Mouse (Mus musculus): ENCODE data around the gene Thap8. TPM values are rescaled to one million over a fixed set of nuclear protein-coding genes. Genes with fewer than 3 reads are reported as not detected.
"Not testable (repeated sequence)": the region's sequence is repeated elsewhere in the genome, so short reads cannot be mapped to it uniquely, and the experiment has no call there.

Thap8 gene
- under 1 TPM; 0.46 to 0.56 TPM for total RNA-seq (2021)
- long read RNA-seq, experiment 1, partial matches to known transcripts: 0 of 1 reads
- long read RNA-seq, experiment 1, other reads (novel, unspliced or antisense): 1 of 1 reads
- long read RNA-seq, experiment 2: 0 reads

DNA sequence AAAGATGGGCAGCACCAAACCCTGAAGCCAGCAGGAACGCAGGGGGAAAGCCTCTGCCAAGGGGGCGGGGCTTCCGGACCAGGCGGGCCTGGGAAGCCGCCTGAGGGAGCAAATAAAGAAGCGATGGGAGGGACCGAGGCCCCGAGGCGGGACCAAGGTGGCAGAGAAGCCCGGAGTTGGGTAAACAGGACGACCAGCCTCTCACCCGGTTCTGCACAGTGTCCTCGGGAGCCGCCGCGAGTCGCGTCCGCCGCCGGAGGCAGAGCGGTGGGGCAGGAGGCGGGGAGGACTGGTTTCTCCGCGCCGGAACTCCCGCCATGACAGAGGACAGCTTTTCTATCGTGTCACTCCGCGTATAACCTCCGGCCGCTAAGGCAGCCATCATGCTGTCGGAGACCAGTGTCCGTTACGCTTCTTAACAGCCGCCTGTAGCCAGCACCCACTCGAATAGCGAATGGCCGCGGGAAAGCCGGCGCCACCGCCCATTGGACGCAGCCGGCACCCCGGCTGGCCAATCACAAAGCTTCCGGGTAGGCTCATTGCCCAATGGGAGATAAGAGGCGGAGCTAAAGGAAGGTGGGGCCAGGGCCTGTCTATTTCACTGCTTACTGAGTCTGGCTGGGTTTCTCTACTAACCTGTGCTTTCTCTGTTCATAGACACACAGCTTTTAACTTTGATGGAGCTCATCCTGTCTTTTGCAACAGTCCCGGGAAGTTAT lies at the start of gene Thap8, which contains the start of gene Wdr62:
Thap8 (plus strand) TSS at position 144 of the 719 bp plus-strand sequence.
Wdr62 (minus strand) TSS at position 469 of the 719 bp plus-strand sequence.
- DNase-seq: peak; percentile 93 to 96

DNA sequence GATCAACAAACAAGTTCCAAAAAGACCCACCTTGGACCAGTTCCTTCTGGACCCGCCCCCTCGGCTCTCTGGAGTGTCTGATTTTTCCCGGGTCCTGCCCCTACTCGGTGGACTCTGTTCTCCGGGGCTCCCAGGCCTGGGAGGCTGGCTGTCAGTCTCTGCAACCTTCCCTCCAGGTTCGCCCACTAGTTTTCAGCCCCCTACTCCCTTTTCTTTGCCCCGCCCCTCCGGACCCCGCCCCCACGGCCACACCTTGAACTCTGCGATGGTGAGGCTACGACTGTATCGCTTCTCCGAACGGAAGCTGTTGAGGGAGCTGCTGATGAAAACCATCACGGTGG lies 48.6 kb upstream of the Thap8 start:
- no peak for DNase-seq

- DNase-seq: peak; percentile 97 to 98
These were observed 48.0 kb upstream of the Thap8 start, which contains the start of the genes Polr2i and Tbcb for GRCm38 (mm10) chr7:30231669-30232454. Polr2i (plus strand) TSS chr7:30231948. Tbcb (minus strand) TSS chr7:30232272.

- DNase-seq: peak; percentile 57 to 74
These were observed 47.2 kb upstream of the Thap8 start for GRCm38 (mm10) chr7:30232631-30233148.

DNA sequence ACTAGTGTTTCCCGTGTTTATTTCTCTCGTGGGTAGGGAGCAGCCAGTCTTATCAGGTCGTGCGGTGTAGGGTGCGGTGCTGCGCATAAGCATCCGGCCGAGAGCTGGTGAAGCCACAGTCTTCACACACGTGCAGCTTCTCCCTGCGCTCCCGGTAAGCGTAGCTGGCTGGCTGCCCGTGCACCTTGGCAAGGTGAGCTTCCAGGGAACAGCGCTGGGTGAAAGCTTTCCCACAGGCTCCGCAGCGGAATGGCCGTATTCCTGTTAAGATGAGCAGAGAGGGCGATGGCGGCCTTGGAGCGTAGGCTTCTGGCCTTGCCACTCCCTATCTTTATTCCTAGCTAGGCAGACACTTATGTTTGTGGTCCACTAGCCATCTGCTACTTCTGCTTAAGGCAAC lies 46.5 kb upstream of the Thap8 start:
- peak in 1 of 2 experiments; percentile 27 for DNase-seq

- DNase-seq: peak in 1 of 2 experiments; percentile 51
These were observed 45.5 kb upstream of the Thap8 start for GRCm38 (mm10) chr7:30234276-30234858.

GRCm38 (mm10) chr7:30235091-30235490 lies 44.8 kb upstream of the Thap8 start:
- no peak for DNase-seq

GRCm38 (mm10) chr7:30235625-30236024 lies 44.3 kb upstream of the Thap8 start, which contains the start of gene Ovol3:
Ovol3 (minus strand) TSS chr7:30235725.
- DNase-seq: no peak

DNA sequence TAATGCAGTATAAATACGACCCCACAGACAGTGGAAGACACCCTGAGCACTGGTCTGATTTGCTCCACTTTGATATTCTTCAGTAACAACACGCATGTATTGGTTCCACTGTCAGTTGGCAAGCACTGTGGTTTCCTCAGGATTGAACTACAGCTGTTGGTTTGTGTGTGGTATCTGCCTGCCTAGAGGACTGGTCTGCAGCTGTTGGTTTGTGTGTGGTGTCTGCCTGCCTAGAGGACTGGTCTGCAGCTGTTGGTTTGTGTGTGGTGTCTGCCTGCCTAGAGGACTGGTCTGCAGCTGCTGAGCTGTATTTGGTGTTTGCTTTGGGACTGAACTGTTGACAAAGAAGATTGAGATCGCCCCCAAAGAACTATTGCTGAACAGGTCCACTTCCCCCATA lies 42.5 kb upstream of the Thap8 start:
- not testable (repeated sequence) for DNase-seq

DNA sequence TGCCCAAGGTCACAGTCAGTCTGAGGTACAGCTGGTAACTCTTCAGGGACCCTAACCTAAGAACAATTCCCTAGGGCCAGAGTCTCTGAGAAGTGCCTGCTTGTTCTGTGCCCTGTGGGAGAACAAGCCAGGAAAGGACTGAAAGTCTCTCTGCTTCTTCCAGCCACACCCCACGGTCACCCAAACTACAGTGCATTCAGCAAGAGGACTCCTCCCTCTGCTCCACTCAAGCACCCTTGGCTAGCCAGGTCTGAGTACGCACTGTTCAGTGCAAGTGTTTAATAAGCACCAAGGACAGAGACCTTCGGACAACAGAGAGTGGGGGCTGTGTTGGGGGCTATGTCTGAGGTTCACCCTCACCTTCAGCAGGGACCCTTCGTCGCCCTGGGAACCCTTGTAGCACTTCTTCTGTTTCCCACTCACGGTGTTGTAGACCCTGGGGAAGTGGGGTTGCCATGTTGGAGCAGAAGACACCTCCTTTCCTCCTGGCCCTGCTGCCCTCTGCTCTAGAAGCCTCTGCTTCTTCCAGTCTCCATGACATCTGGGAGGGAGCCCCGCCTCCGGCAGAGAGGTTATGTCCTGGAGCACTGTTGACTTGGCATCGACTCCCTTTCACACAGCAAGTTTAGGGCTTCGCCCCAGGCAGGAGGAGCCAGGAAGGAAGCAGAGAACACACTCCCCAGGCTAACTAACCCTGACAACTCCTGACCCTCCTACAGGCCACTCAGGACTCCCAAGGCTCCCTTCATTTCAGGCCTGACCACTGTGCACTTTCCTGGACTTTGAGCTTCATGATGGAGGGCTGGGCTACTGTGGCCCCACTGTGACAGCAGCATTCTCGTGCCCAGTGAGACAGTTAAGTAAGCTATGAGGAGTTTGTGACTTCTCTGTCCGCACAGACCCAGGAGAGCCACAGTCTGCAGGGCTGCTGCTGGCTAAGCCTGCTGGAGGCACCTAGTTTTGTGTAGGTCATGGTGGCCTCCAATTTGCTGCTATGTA lies 27.6 kb upstream of the Thap8 start:
- DNase-seq: peak; percentile 24 to 59

DNA sequence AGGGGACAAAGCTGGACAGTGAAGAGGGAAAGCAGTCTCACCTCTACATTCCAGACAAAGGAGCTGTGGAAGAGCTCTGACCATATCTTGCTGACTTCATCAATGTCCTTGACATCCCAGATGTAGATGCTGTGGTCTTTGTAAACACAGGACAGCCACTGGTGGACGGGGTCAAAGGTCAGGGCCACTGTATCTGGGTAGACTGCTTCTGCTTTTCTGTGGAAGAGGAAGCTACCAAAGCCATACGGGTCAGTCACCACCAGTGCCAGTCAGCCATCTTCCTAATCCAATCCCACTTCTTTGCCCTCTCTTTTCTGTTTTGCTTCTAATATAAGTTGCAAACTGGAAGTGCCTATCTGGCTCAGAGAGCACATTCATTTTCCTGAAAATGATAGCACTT lies 14.9 kb upstream of the Thap8 start:
- DNase-seq: peak in 1 of 2 experiments; percentile 40

GRCm38 (mm10) chr7:30265531-30265930 lies 14.4 kb upstream of the Thap8 start:
- no peak for DNase-seq

DNA sequence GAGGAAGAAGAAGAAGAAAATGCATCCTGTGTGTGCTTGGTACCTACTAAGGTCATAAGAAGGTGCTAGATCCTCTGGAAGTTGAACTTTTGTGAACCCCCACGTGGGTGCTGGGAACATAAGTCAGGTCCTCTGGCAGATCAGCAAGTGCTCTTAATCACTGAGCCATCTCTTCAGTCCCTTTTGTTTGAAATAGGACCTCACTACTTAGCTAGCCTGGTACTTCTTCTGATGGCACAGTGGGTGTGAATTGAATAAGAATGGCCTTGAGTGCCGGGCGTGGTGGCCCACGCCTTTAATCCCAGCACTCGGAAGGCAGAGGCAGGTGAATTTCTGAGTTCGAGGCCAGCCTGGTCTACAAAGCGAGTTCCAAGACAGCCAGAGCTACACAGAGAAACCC lies 14.0 kb upstream of the Thap8 start:
- DNase-seq: no peak

GRCm38 (mm10) chr7:30266780-30267179 lies 13.1 kb upstream of the Thap8 start:
- DNase-seq: no peak

DNA sequence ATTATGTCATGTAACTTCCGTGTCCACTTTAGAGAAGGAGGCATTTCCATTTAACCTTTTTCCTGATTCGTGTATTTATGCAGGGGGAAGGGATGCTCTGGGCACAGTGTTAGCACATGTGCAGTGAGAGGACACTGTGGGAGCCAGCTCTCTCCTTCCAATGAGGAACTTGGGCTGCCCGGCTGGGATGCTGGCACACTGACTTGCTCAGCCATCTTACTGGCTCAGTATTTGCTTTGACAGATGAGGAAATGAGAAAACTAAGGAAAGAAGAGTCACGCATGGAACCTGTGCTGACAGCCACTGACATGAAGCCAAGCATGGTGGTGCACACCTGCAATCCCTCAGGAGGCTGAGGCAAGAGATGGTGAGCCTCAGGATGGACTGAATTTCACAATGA lies 10.3 kb upstream of the Thap8 start:
- DNase-seq: no peak

DNA sequence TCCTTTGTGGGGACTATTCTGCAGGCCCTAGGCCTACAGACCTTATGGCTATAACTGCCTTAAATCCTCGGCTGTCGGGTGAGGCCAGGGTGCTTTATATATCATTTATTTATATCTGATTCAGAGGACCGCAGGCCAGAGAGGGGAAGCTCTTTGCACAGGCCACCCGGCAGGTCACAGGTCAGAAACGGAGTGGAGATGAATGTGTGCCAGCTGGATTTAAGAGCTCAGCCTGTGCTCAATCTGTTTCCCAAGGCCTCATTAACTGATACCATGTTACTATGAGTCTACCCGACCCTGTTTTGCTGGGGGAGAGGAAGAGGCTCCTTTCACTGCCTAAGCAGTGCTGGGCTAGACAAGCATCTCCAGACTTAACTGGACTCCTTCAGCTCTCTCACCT lies 5.5 kb upstream of the Thap8 start:
- DNase-seq: no peak

GRCm38 (mm10) chr7:30278911-30279310 lies 983 bp upstream of the Thap8 start:
- no peak for DNase-seq

DNA sequence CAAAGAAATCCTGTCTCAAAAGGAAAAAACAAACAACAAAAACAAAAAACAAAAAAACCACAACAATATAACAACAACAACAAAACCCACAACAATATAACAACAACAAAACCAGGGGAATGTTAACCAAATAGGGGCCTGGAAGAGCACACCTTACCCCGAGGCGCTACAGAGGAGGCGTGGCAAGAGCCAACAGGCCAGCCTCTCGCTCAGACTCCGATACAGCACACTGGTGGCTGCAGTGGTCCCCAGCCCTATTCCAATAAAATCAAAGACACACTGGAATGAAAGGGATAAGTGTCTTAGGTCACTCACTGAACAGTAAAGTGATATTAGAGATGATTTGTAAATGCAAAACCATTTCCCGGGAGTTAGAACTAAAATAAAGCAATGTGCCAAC lies 358 bp upstream of the Thap8 start:
- no peak for DNase-seq

DNA sequence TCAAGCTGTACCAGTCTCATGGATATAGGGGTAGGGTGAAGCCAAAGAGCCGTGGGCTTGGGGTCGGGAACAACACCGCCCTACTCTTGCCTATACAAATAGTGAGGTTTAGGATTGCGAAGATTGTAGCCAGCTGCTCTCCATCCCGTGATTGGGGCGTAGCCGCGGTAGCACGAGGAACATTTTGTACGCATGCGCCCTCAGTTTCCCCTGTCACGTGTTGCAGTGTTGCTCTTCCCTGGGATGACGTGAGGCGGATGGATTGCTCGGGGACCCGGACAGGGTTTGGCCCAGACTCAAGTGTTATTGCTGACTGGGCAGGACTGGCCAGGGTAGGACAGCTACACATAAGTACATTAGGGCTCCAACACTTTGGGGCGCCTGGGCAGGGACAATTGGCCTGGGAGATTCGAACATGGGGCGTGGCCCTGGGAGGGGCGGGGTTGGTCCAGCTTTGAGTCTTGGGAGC lies 810 bp downstream of the Thap8 start:
- peak; percentile 86 to 87 for DNase-seq

DNA sequence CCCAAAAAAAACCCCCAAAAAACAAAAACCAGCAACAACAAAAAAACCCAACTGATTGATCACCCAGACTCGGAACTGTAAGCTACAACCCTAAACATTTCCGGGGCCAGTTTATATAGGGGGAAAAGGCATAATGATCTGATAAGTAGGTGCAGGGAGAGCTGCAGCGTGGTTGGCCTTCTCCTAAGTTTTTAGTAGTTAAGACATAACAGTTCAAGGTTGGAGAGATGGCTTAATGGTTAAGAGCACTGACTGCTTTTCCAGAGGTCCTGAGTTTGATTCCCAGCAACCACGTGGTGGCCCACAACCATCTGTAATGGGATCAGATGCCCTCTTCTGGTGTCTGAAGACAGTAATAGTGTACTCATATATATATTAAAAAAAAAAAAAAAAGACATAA lies 1.6 kb downstream of the Thap8 start:
- no peak for DNase-seq

GRCm38 (mm10) chr7:30282740-30283139 lies 2.8 kb downstream of the Thap8 start:
- DNase-seq: no peak
